Mouse (Mus musculus) ES-CJ7 (cell line): ENCODE results near the gene Lmntd1.

Source experiments
- DNase-seq: peaks from one replicate; pipeline ENCODE4 v3.0.0; 2011; ENCODE audit warnings: low read depth, low spot score

Lmntd1 gene

GRCm38 (mm10) chr6:145564671-145565070 lies 49.4 kb downstream of the Lmntd1 start:
- no peak for DNase-seq

- DNase-seq = peak; percentile 74
Observed at GRCm38 (mm10) chr6:145557059-145557992, 56.8 kb downstream of the Lmntd1 start.

- DNase-seq = no peak
Observed at GRCm38 (mm10) chr6:145553226-145553625, 60.9 kb downstream of the Lmntd1 start.

GRCm38 (mm10) chr6:145552817-145553216 lies 61.3 kb downstream of the Lmntd1 start:
- no peak for DNase-seq

- no peak for DNase-seq
Observed at GRCm38 (mm10) chr6:145550993-145551392, 63.1 kb downstream of the Lmntd1 start.

- DNase-seq = peak; percentile 70
Observed at GRCm38 (mm10) chr6:145545927-145546641, 68.0 kb downstream of the Lmntd1 start.

GRCm38 (mm10) chr6:145544838-145545237 lies 69.3 kb downstream of the Lmntd1 start:
- DNase-seq = no peak

- no peak for DNase-seq
Observed at GRCm38 (mm10) chr6:145544304-145544703, 69.8 kb downstream of the Lmntd1 start.

- DNase-seq = no peak
Observed at GRCm38 (mm10) chr6:145539568-145539859, 74.6 kb downstream of the Lmntd1 start.

- DNase-seq = no peak
Observed at GRCm38 (mm10) chr6:145538787-145539567, 75.1 kb downstream of the Lmntd1 start.

GRCm38 (mm10) chr6:145530464-145530863 lies 83.7 kb downstream of the Lmntd1 start:
- DNase-seq = no peak

GRCm38 (mm10) chr6:145523337-145523736 lies 90.8 kb downstream of the Lmntd1 start:
- no peak for DNase-seq

- DNase-seq = no peak
Observed at GRCm38 (mm10) chr6:145522617-145523016, 91.5 kb downstream of the Lmntd1 start.

- no peak for DNase-seq
Observed at GRCm38 (mm10) chr6:145517002-145517401, 97.1 kb downstream of the Lmntd1 start.

- no peak for DNase-seq
Observed at GRCm38 (mm10) chr6:145515859-145516581, 98.1 kb downstream of the Lmntd1 start.

GRCm38 (mm10) chr6:145511265-145511664 lies 102.9 kb downstream of the Lmntd1 start:
- no peak for DNase-seq

GRCm38 (mm10) chr6:145508828-145509227 lies 105.3 kb downstream of the Lmntd1 start:
- DNase-seq = no peak

- no peak for DNase-seq
Observed at GRCm38 (mm10) chr6:145501751-145502150, 112.4 kb downstream of the Lmntd1 start.

GRCm38 (mm10) chr6:145499574-145500546 lies 114.3 kb downstream of the Lmntd1 start:
- no peak for DNase-seq

- no peak for DNase-seq
Observed at GRCm38 (mm10) chr6:145495731-145496130, 118.4 kb downstream of the Lmntd1 start.
